Mouse (Mus musculus): Measurements from ENCODE around the gene Ppara.

- TF ChIP-seq CTCF (IDR thresholded peaks at IDR 0.05 in 2 of 3, conservative IDR thresholded peaks at IDR 0.05 in 1 of 3; ENCODE audit: control insufficient read depth in 1 of 3, insufficient read depth in 1 of 3, low read depth in 2 of 3, low read length in 3 of 3, poor library complexity in 1 of 3, severe bottlenecking in 1 of 3) = no peak
- TF ChIP-seq MXI1 (IDR thresholded peaks at IDR 0.05; ENCODE audit: low read depth, low read length) = no peak
Measured at GRCm38 (mm10) chr15:85728224-85728623, 6.6 kb upstream of the Ppara start.

Measured in MEL (cell line).